Mouse (Mus musculus) embryonic facial prominence, embryonic 14.5 days (tissue): Measurements from ENCODE around the gene Xrcc4. TPM values are rescaled to one million over a fixed set of nuclear protein-coding genes. Genes with fewer than 3 reads are reported as not detected.

ENCODE experiments used
- ATAC-seq: fragments of 200-750 bp; cut with Nextera tagmentation; 2 replicates; pipeline ENCODE4 v1.8.0; 2017; ENCODE audit warnings: low read depth, moderate number of reproducible peaks, moderate TSS enrichment
- DNase-seq: peaks from one replicate; pipeline ENCODE4 v3.0.0-alpha.2; 2015; ENCODE audit warnings: low spot score
- H3K27ac ChIP-seq: fragments of 300-500 bp; sonication (generic); replicated peaks from 2 replicates; pipeline ENCODE4 v1.5.1; 2014; ENCODE audit warnings: low read depth, mild to moderate bottlenecking, low read length, moderate library complexity
- H3K27me3 ChIP-seq: fragments of 300-500 bp; sonication (generic); replicated peaks from 2 replicates; pipeline ENCODE4 v1.6.1; 2014; ENCODE audit warnings: low read length; ENCODE audit not compliant: control insufficient read depth, insufficient read depth
- H3K36me3 ChIP-seq: fragments of 300-500 bp; sonication (generic); 2 replicates; pipeline ENCODE4 v1.6.1; 2014; ENCODE audit warnings: low read length, mixed read lengths; ENCODE audit not compliant: control insufficient read depth, insufficient read depth
- H3K4me1 ChIP-seq: fragments of 300-500 bp; sonication (generic); 2 replicates; pipeline ENCODE4 v1.6.1; 2014; ENCODE audit warnings: antibody characterized with exemption, low read length; ENCODE audit not compliant: control insufficient read depth, insufficient read depth
- H3K4me2 ChIP-seq: fragments of 300-500 bp; sonication (generic); 2 replicates; pipeline ENCODE4 v1.6.1; 2014; ENCODE audit warnings: low read depth, mild to moderate bottlenecking, low read length, moderate library complexity, mixed read lengths
- H3K4me3 ChIP-seq: fragments of 300-500 bp; sonication (generic); 2 replicates; pipeline ENCODE4 v1.5.1; 2014; ENCODE audit warnings: low read depth, mild to moderate bottlenecking, low read length
- H3K9ac ChIP-seq: fragments of 300-500 bp; sonication (generic); 2 replicates; pipeline ENCODE4 v1.6.1; 2014; ENCODE audit warnings: low read depth, mild to moderate bottlenecking, low read length, moderate library complexity, mixed read lengths
- H3K9me3 ChIP-seq: fragments of 300-500 bp; sonication (generic); 2 replicates; pipeline ENCODE4 v1.6.1; 2016; ENCODE audit warnings: low read length; ENCODE audit not compliant: control insufficient read depth
- WGBS: fragments of 180-500 bp; shearing (Covaris S2); extraction: QIAGEN DNeasy Blood & Tissue Kit; methylation state at CpG from one replicate; pipeline ENCODE4 v1.1.7; 2014; 5-methylcytosine and 5-hydroxymethylcytosine counted together
- polyA plus RNA-seq: library from polyadenylated mRNA; unstranded; fragments of >200 nt; fragmentation: Nextera tagmentation; extraction: Ambion mirVana; gene quantifications from 2 replicates; pipeline ENCODE4 v1.2.1, GENCODE M21; 2014

Xrcc4 gene
- polyA plus RNA-seq, 1 experiment from 2014 or later = 11.8 TPM

DNA sequence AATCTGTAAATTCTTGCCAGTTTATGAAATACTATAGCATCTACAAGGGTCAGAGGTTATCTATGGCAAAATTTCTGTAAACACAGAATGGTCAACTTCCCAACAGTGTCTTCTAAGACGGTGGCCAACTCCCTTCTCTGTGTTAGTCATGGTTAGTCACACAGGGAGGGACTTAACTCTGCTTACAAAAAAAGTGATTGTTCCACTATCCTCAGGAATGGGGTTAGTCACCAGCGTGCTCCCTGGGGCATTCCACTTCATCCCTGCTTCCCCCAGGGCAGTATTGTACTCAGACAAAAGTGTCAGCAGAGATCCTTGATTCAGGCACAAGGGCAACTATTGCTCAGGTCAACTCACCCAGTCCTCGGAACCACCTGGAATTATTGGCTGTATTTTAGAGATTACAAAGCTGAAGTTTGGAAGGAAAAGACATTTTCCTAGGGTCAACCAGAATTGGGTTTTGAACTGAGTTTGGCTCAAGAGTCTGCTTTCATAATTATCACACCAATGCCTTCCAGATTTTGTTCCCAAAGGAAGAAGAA is 260.9 kb downstream of the Xrcc4 start:
- Histone ChIP-seq H3K9ac (no peak overlapping the region), H3K27ac (no peak overlapping the region), H3K4me1 (0 out of 2 replicates have a peak, but pooled peaks cover 5% of the 10 kb centered on the region), H3K27me3 (no peaks in the 10 kb centered on the region), H3K4me3 (no peak overlapping the region), H3K9me3 (no peaks in the 10 kb centered on the region), H3K4me2 (no peak overlapping the region), H3K36me3 (no peaks in the 10 kb centered on the region)
- DNase-seq (no peak), ATAC-seq (no peak)
- 26% methylated on average over 3 of the region's 3 CpGs for WGBS

DNA sequence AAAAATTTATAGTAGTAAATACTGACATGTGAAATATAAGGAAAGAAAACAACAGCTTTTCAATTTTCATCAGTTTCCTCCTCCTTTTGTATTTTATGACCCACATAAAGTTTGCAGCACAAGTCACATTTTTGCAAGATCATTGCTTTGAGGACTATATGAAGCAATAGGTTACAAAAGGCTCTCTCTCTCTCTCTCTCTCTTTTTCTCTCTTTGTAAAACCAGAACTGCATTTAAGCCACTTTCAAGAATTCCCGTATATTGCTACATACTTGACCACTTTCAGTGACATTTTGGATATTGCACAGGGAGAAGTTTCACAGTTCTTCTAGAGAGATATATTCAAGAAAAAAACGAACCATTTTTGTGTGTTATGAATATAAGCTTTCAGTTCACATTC is 261.6 kb downstream of the Xrcc4 start:
- Histone ChIP-seq H3K9ac (no peak overlapping the region), H3K27ac (no peak overlapping the region), H3K9me3 (no peaks in the 10 kb centered on the region), H3K4me3 (no peak overlapping the region), H3K4me2 (no peak overlapping the region), H3K27me3 (no peaks in the 10 kb centered on the region), H3K4me1 (no peaks in the 10 kb centered on the region), H3K36me3 (no peaks in the 10 kb centered on the region)
- WGBS = 73% methylated on average over 2 of the region's 2 CpGs
- no peak for ATAC-seq
- no peak for DNase-seq

DNA sequence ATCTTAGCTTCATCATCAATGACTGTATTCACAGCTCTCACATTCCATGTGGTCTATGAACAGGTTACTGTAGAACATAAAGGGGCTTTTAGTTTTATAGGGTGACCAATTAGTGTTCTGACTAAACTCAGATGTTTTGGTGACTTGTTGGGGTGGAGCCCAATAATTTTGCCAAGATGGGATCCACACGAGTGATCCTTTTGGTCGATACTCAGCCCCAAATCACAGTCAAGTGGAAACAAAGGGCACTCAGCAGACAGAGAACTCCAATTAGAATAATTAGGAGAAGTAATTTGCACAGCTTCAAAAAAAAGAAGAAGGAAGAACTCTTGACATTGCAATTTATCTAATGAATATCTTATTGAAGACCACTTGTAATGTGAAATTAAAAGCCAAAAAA is 274.9 kb downstream of the Xrcc4 start:
- no peaks in the 10 kb centered on the region for H3K36me3 ChIP-seq
- H3K9me3 ChIP-seq = 0 out of 2 replicates have a peak, but pooled peaks cover 3% of the 10 kb centered on the region
- DNase-seq = no peak
- no peak overlapping the region for H3K4me2 ChIP-seq
- no peaks in the 10 kb centered on the region for H3K4me1 ChIP-seq
- WGBS = 62% methylated on average over 2 of the region's 2 CpGs
- H3K27me3 ChIP-seq = no peaks in the 10 kb centered on the region
- H3K4me3 ChIP-seq = no peak overlapping the region
- no peak overlapping the region for H3K9ac ChIP-seq
- no peak overlapping the region for H3K27ac ChIP-seq
- ATAC-seq = no peak

DNA sequence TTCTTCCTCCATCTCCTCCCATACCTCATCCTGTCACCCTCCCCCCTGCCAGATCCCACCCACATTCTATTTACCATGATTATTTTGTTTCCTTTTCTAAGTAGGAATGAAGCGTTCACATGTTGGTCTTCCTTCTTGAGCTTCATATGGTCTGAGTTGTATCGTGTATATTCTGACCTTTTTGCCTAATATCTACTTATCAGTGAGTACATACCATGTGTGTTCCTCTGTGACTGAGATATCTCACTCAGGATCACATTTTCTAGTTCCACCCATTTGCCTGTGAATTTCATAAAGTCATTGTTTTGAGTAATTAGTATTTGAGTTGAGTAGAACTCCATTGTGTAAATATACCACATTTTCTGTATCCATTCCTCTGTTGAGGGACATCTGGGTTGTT is 277.2 kb downstream of the Xrcc4 start:
- WGBS = 94% methylated on average over 2 of the region's 2 CpGs
- Histone ChIP-seq H3K27ac (no peak overlapping the region), H3K36me3 (no peaks in the 10 kb centered on the region), H3K4me1 (no peaks in the 10 kb centered on the region), H3K4me2 (no peak overlapping the region), H3K27me3 (no peaks in the 10 kb centered on the region), H3K9me3 (no peaks in the 10 kb centered on the region), H3K9ac (no peak overlapping the region), H3K4me3 (no peak overlapping the region)
- no peak for ATAC-seq
- DNase-seq = no peak

DNA sequence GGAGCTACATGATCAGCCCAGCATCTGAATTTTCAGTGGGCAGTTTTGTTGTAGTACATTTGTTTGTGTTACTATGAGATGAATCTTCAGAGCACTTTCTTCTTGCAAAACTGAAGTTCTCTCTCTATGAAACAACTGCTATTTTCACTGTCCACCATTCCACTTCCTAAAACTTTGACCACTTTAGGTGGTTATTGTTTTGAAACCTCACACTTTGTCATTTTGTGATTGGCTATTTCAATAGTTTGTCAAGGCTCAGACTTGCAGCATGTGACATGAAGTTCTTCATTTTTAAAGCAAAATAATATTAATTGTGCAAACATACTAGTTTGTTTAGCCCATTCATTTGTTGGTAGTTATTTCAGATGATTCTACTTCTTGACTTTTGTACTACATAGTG is 280.4 kb downstream of the Xrcc4 start:
- DNase-seq (no peak), ATAC-seq (no peak)
- Histone ChIP-seq H3K27me3 (no peaks in the 10 kb centered on the region), H3K4me3 (no peak overlapping the region), H3K4me2 (no peak overlapping the region), H3K9me3 (no peaks in the 10 kb centered on the region), H3K36me3 (no peaks in the 10 kb centered on the region), H3K4me1 (no peaks in the 10 kb centered on the region), H3K27ac (no peak overlapping the region), H3K9ac (no peak overlapping the region)

DNA sequence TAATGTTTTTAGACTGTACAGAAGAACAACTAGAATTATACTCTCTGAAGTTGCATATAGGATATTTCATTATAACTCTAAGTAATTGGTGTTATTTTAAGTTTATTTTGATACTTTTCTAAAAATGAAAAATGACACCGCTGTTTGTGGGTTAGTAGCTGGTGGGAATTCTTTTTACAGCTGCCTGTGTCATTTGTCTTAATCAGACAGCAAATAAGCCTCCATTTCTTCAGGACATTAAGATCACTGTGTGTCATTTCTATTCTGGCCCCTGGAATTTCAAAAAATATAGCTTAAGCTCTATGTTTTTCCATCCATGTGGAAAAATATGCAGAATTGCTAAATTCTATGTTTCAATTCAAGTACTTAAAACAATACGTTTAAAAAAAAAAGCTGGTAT is 287.5 kb downstream of the Xrcc4 start:
- no peak overlapping the region for H3K9ac ChIP-seq
- 73% methylated on average over 2 of the region's 2 CpGs for WGBS
- no peak for ATAC-seq

DNA sequence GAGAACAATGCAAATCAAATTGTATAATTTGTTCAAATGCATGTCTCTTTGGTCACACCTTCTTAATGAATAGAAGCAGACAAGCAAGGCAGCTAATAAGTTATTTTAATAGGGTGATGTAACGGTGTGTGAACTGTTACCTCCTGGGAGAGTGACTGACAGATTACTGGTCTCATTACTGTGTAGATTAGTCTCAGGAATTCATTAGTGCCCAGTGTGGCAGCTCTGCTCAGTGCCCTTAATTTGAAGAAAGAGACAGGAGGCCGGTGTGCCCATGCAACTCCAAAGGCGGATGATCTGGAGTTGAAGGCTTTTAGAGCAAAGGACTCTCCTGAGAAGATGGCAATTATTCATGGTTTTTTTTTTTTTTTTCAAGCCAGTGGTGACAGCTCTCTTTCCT is 291.7 kb downstream of the Xrcc4 start:
- H3K27ac ChIP-seq = no peak overlapping the region
- 45% methylated on average over 3 of the region's 3 CpGs for WGBS
- ATAC-seq = peak; percentile 89
- no peak overlapping the region for H3K9ac ChIP-seq
- no peaks in the 10 kb centered on the region for H3K27me3 ChIP-seq
- H3K9me3 ChIP-seq = no peaks in the 10 kb centered on the region
- peak; percentile 34 for DNase-seq
- no peaks in the 10 kb centered on the region for H3K4me1 ChIP-seq
- no peaks in the 10 kb centered on the region for H3K36me3 ChIP-seq
- H3K4me2 ChIP-seq = no peak overlapping the region
- H3K4me3 ChIP-seq = no peak overlapping the region

More for the DNA sequence above, 287.5 kb downstream of the Xrcc4 start:
- Histone ChIP-seq H3K27me3 (no peaks in the 10 kb centered on the region), H3K36me3 (no peaks in the 10 kb centered on the region), H3K27ac (no peak overlapping the region), H3K4me3 (no peak overlapping the region), H3K4me1 (no peaks in the 10 kb centered on the region), H3K9me3 (no peaks in the 10 kb centered on the region), H3K4me2 (no peak overlapping the region)
- no peak for DNase-seq

DNA sequence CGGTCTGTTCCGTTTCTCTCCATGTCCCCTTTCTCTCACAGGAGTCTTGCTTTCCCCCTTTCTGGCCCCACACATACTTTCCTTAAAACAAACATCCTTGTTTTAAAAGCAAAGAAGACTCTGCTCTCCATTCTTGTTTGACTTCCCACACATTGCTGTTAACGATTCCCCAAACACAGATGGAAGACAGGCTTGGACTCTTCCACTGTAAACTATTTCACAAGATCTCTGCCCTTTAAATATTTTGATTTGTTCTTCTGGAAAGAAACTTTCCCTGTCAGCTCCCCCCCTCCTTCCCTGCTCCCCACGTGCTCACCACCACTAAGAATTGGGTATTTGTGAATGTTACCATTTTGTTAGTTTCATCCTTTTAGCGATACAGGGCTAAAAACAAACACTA is 297.9 kb downstream of the Xrcc4 start:
- no peak overlapping the region for H3K4me2 ChIP-seq
- 42% methylated on average over 5 of the region's 5 CpGs for WGBS
- no peak for DNase-seq

DNA sequence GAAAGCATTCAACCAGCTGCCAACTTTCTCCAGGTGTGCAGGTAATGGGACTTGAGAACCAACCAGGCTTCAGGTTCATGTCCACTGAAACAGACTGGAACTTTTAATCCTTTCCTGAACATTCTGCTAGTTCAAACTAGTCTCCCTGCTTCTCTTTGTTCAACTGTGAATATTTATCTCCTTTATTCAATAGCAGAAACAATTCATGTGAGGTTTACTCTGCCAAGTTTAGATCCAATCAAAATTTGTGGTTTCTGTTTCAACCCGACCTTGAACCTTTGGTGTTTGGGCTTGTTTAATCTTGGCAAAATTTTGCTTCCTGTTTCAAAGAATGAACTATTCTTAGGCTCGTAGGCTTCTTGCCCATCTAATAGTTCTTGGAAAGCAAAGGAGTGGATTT is 306.5 kb downstream of the Xrcc4 start:
- no peaks in the 10 kb centered on the region for H3K27me3 ChIP-seq
- no peaks in the 10 kb centered on the region for H3K9me3 ChIP-seq
- H3K4me2 ChIP-seq = no peak overlapping the region
- ATAC-seq (no peak), DNase-seq (peak; percentile 57)
- H3K4me3 ChIP-seq = no peak overlapping the region
- no peaks in the 10 kb centered on the region for H3K36me3 ChIP-seq
- H3K4me1 ChIP-seq = no peaks in the 10 kb centered on the region
- H3K9ac ChIP-seq = no peak overlapping the region
- no peak overlapping the region for H3K27ac ChIP-seq
- 38% methylated on average over 2 of the region's 2 CpGs for WGBS

More for the DNA sequence above, 297.9 kb downstream of the Xrcc4 start:
- Histone ChIP-seq H3K36me3 (no peaks in the 10 kb centered on the region), H3K9ac (no peak overlapping the region), H3K9me3 (no peaks in the 10 kb centered on the region), H3K4me3 (no peak overlapping the region), H3K27me3 (no peaks in the 10 kb centered on the region), H3K4me1 (no peaks in the 10 kb centered on the region), H3K27ac (no peak overlapping the region)
- no peak for ATAC-seq
